ENCODE assay signal across 11 mouse cellular contexts in the genomic region with DNA sequence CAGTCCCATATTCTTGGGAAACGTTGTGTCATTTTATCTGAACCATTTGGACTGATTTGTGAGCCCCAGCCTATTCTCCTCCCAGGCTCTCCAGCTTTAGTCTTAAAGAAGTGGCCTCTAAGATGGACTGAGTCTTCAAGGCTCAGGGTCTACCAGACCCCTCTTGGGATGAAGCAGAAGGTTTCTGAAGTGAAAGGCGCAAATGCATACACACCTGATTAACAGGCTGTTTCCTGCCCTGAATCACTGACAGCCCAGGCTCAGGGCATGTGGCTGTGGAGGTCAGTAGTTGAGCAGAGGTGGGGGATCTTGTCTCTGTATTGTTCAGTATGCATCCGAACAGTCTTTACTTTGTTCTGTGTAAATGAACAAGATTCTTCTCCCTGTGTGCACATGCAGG. TPM values are rescaled to one million over a fixed set of nuclear protein-coding genes. Genes with fewer than 3 reads are reported as not detected.
DNase-seq lines count a peak whose midpoint lies in the region; ATAC-seq and TF ChIP-seq lines count a peak whose summit lies in the region.
"Had no signal": no experiment of that assay in that cellular context is flagged by ENCODE, and none has a peak within 500 bp of the region (broad histone marks: within the 10 kb centered on the region; RNA-seq: fewer than 3 reads in every experiment).

No protein-coding gene starts in this region.

- H3K36me3 ChIP-seq in kidney, embryonic 15.5 days = peaks cover 22% of the 10 kb centered on the region
- 0 out of 2 replicates have a peak, but pooled peaks cover 9% of the 10 kb centered on the region for H3K36me3 ChIP-seq in intestine, embryonic 15.5 days
- H3K36me3 ChIP-seq in myocyte (ENCODE audit: control insufficient read depth, insufficient read depth) = peaks cover 8% of the 10 kb centered on the region
- no peaks in the 10 kb centered on the region for H3K36me3 ChIP-seq in thymus, adult 2 months (ENCODE audit: control insufficient read depth, insufficient read depth, low read length)

- 68% methylated on average over 3 of the region's 3 CpGs for WGBS in kidney, embryonic 15.5 days
- 59% methylated on average over 3 of the region's 3 CpGs for WGBS in intestine, embryonic 15.5 days
- 56% methylated on average over 3 of the region's 3 CpGs for WGBS in thymus, adult 2 months

- peak overlapping the region; percentile 30; the same call in 1 of the 2 replicates for H3K27ac ChIP-seq in kidney, embryonic 15.5 days
- H3K27ac ChIP-seq in cortical plate, adult 2 months (ENCODE audit: insufficient read depth, low read length) = no peak overlapping the region
- no peak overlapping the region for H3K27ac ChIP-seq in intestine, embryonic 15.5 days
- no peak overlapping the region for H3K27ac ChIP-seq in thymus, adult 2 months (ENCODE audit: control insufficient read depth, insufficient read depth, low read length)

- H3K4me3 ChIP-seq in kidney, embryonic 15.5 days (replicated peaks) = no peak overlapping the region; the same call in 1 of the 2 replicates
- H3K4me3 ChIP-seq in cortical plate, adult 2 months (ENCODE audit: insufficient read depth, low read length) = peak overlapping the region; percentile 68; the same call in 1 of the 2 replicates
- H3K4me3 ChIP-seq in intestine, embryonic 15.5 days (replicated peaks) = no peak overlapping the region
- H3K4me3 ChIP-seq in myocyte = peak overlapping the region; percentile 32
- no peak overlapping the region for H3K4me3 ChIP-seq in thymus, adult 2 months (ENCODE audit: control insufficient read depth, insufficient read depth, low read length)

- no peak for DNase-seq in kidney, postnatal 25 days
- no peak for DNase-seq in thymus, adult 2 months
- DNase-seq in thymus, postnatal 25 days = no peak
- DNase-seq in layer of hippocampus, postnatal 14 days (ENCODE audit: low spot score in 2 of 2) = no peak

- no peaks in the 10 kb centered on the region for H3K9me3 ChIP-seq in kidney, embryonic 15.5 days (replicated peaks)
- no peaks in the 10 kb centered on the region for H3K9me3 ChIP-seq in intestine, embryonic 15.5 days

- H3K27me3 ChIP-seq in kidney, embryonic 15.5 days = no peaks in the 10 kb centered on the region
- no peaks in the 10 kb centered on the region for H3K27me3 ChIP-seq in intestine, embryonic 15.5 days (replicated peaks)
- no peaks in the 10 kb centered on the region for H3K27me3 ChIP-seq in myocyte (ENCODE audit: control insufficient read depth, insufficient read depth, insufficient read length)
- H3K27me3 ChIP-seq in thymus, adult 2 months (ENCODE audit: control insufficient read depth, insufficient read depth, low read length) = no peaks in the 10 kb centered on the region
- H3K27me3 ChIP-seq: Patski had no signal

- no peak for TF ChIP-seq POLR2A in cortical plate, adult 2 months (IDR thresholded peaks at IDR 0.05; ENCODE audit: extremely low read depth, insufficient read depth, low read length)
- TF ChIP-seq POLR2A in myocyte (IDR thresholded peaks at IDR 0.05; ENCODE audit: insufficient read length, low read depth) = no peak
- TF ChIP-seq POLR2A in thymus, adult 2 months (IDR thresholded peaks at IDR 0.05; ENCODE audit: control insufficient read depth, extremely low read depth, insufficient read depth, low read length, poor library complexity) = no peak

- TF ChIP-seq CTCF in cortical plate, adult 2 months (IDR thresholded peaks at IDR 0.05; ENCODE audit: extremely low read depth, insufficient read depth, low read length) = no peak
- no peak for TF ChIP-seq CTCF in thymus, adult 2 months (IDR thresholded peaks at IDR 0.05; ENCODE audit: borderline replicate concordance, control insufficient read depth, extremely low read depth, insufficient read depth, low read length, poor library complexity)

- ATAC-seq in kidney, embryonic 15.5 days (replicated peaks; ENCODE audit: low FRiP score) = no peak
- ATAC-seq in intestine, embryonic 15.5 days = 0 out of 2 replicates have a peak, but pooled peaks have one; percentile 1

- H3K4me1 ChIP-seq in kidney, embryonic 15.5 days = peaks cover 27% of the 10 kb centered on the region
- no peaks in the 10 kb centered on the region; the same call in 1 of the 2 replicates for H3K4me1 ChIP-seq in cortical plate, adult 2 months (ENCODE audit: control insufficient read depth, insufficient read depth, low read length)
- peaks cover 12% of the 10 kb centered on the region for H3K4me1 ChIP-seq in intestine, embryonic 15.5 days (replicated peaks)
- H3K4me1 ChIP-seq in thymus, adult 2 months (replicated peaks; ENCODE audit: control insufficient read depth, insufficient read depth, low read length) = peaks cover 7% of the 10 kb centered on the region

- H3K9ac ChIP-seq in kidney, embryonic 15.5 days = 0 out of 2 replicates have a peak overlapping the region, but pooled peaks have one; percentile 95
- no peak overlapping the region for H3K9ac ChIP-seq in intestine, embryonic 15.5 days

- H3K79me2 ChIP-seq in myocyte (ENCODE audit: control insufficient read depth, insufficient read depth) = peaks cover 35% of the 10 kb centered on the region

- H3K4me2 ChIP-seq in kidney, embryonic 15.5 days = peak overlapping the region; percentile 87
- H3K4me2 ChIP-seq in intestine, embryonic 15.5 days (replicated peaks) = peak overlapping the region; percentile 79; the same call in 1 of the 2 replicates
- H3K4me2 ChIP-seq in myocyte (ENCODE audit: low read depth) = no peak overlapping the region

- no peak overlapping the region for H3ac ChIP-seq in myocyte (ENCODE audit: control insufficient read depth, insufficient read length)

TF ChIP-seq in myocyte, 11 proteins besides CTCF, POLR2A, EP300 and RAD21:
- TF ChIP-seq E2F4 (IDR thresholded peaks at IDR 0.05; ENCODE audit: insufficient read depth) (no peak), USF1 (IDR thresholded peaks at IDR 0.05; ENCODE audit: low read depth) (no peak)

RNA-seq across cellular contexts. Expression of a gene that starts 0.9 kb away (rescaled TPM):
- 169 and 183 TPM in 2 replicates for polyA plus RNA-seq in kidney, embryonic 15.5 days (2015; fragmentation: Nextera tagmentation; extraction: Ambion mirVana)
- 76.6 and 77.6 TPM in 2 replicates for polyA plus RNA-seq in cortical plate, adult 2 months (2012; rRNA removed)
- 148 and 170 TPM in 2 replicates for polyA plus RNA-seq in intestine, embryonic 15.5 days (2015; fragmentation: Nextera tagmentation; extraction: Ambion mirVana)
- 40.8 TPM for polyA plus RNA-seq in myocyte (2012; fragmentation: generic; extraction: Trizol)
- 123 and 141 TPM in 2 replicates for polyA plus RNA-seq in thymus, adult 2 months (2012; rRNA removed)
- total RNA-seq in layer of hippocampus, postnatal 14 days (2021) = 10 to 100 TPM; 64.8 to 71.4 TPM

RNA-seq across cellular contexts. Expression of a gene that starts 49.7 kb away (rescaled TPM):
- 41.4 and 45.1 TPM in 2 replicates for polyA plus RNA-seq in kidney, embryonic 15.5 days (2015; fragmentation: Nextera tagmentation; extraction: Ambion mirVana)
- 43.1 and 43.3 TPM in 2 replicates for polyA plus RNA-seq in cortical plate, adult 2 months (2012; rRNA removed)
- polyA plus RNA-seq in intestine, embryonic 15.5 days (2015; fragmentation: Nextera tagmentation; extraction: Ambion mirVana) = 30.7 TPM in 2 replicates
- 28.2 TPM for polyA plus RNA-seq in myocyte (2012; fragmentation: generic; extraction: Trizol)
- polyA plus RNA-seq in thymus, adult 2 months (2012; rRNA removed) = 16.7 and 22.4 TPM in 2 replicates
- 10 to 100 TPM; 47.1 to 49.9 TPM for total RNA-seq in layer of hippocampus, postnatal 14 days (2021)

RNA-seq across cellular contexts. Expression of a gene that starts 49.7 kb away (rescaled TPM):
- polyA plus RNA-seq in kidney, embryonic 15.5 days (2015; fragmentation: Nextera tagmentation; extraction: Ambion mirVana) = 24.6 and 26.0 TPM in 2 replicates
- polyA plus RNA-seq in cortical plate, adult 2 months (2012; rRNA removed) = 56.4 TPM in 2 replicates
- polyA plus RNA-seq in intestine, embryonic 15.5 days (2015; fragmentation: Nextera tagmentation; extraction: Ambion mirVana) = 16.9 and 19.0 TPM in 2 replicates
- 15.3 TPM for polyA plus RNA-seq in myocyte (2012; fragmentation: generic; extraction: Trizol)
- 29.4 and 31.2 TPM in 2 replicates for polyA plus RNA-seq in thymus, adult 2 months (2012; rRNA removed)
- total RNA-seq in layer of hippocampus, postnatal 14 days (2021) = 10 to 100 TPM; 29.3 to 31.1 TPM

RNA-seq across cellular contexts. Expression of a gene that starts 58.9 kb away (rescaled TPM):
- not detected in 2 replicates for polyA plus RNA-seq in kidney, embryonic 15.5 days (2015; fragmentation: Nextera tagmentation; extraction: Ambion mirVana)
- not detected in 2 replicates for polyA plus RNA-seq in cortical plate, adult 2 months (2012; rRNA removed)
- polyA plus RNA-seq in intestine, embryonic 15.5 days (2015; fragmentation: Nextera tagmentation; extraction: Ambion mirVana) = not detected in 2 replicates
- polyA plus RNA-seq in myocyte (2012; fragmentation: generic; extraction: Trizol) = not detected
- 0.65 and 0.71 TPM in 2 replicates for polyA plus RNA-seq in thymus, adult 2 months (2012; rRNA removed)
- not detected for total RNA-seq in layer of hippocampus, postnatal 14 days (2021)
- total RNA-seq: common myeloid progenitor, adult 5-6 weeks; neutrophil, adult 5-6 weeks had no signal
- polyA plus RNA-seq: Patski had no signal

Comparison
In these comparisons a context has a peak if more than half of its experiments do, and no peak if none do; other contexts are left out.
1. H3K4me3 ChIP-seq: peak in cortical plate, adult 2 months (single experiment) and myocyte (single experiment); none in kidney, embryonic 15.5 days (single experiment), intestine, embryonic 15.5 days (single experiment) and thymus, adult 2 months (single experiment).